Mouse (Mus musculus): ENCODE measurements around the gene Snap25.
A peak's percentile ranks its signal among the peaks of the same experiment; 100 is the strongest.

The Snap25 gene

DNA sequence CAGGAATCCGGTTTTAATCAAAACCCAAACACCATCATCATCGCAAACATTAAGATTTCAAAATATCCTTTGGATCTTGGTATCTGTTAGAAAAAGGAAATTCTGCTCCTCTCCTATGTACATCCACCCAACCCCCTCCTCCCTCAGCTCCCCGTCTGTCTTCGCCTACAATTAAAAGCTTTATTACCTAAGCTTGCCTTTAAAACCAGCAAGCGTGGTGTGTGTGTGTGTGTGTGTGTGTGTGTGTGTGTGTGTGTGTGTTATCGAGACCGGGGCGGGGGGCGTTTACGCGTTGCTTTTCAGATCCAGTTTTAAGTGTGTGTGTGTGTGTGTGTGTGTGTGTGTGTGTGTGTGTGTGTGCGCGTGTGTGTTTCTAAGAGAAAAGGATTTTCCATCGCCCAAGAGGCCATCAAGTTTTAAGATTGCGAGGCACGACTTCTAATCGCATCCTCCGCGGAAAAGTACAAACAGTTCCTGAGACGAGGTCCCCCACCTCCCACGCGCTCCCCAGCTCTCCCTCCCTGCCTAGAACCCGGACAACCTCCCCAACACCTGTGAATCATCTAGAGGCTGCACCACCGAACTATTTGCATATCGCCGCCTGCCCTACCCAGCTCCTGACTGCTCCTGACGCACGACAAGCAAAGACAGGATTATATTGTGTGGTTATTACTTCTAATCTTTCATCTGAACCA is 1.4 kb upstream of the Snap25 start:
- peak; percentile 90 for DNase-seq (ENCODE audit: low read depth, low spot score)

DNA sequence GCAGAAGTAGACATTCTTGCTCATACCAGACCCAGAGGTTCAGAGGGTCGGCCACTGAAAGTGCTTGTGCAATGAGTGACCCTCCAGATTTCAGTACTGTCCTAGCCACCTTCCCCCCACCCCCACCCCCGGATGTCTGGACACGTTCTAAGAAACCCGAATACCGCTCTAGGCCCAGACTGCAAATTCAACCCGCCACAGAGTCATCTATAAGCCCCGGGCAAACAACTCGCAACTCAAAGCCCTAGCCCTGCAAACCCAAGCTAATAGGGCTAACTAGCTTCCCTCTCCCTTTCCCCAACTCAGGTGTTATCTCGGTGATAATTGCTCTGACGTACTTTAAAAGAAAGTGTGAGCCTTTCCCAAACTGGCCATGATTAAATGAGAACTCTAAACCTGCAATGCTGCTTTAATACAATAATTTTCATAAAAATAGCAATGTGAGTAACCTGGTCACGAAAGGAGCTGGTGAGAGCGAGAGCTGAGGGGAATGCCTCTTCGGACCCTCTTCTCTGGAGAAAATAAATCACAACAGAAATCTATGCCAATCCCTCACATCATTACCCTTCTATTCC is 725 bp upstream of the Snap25 start:
- DNase-seq (ENCODE audit: low read depth, low spot score), result no peak

DNA sequence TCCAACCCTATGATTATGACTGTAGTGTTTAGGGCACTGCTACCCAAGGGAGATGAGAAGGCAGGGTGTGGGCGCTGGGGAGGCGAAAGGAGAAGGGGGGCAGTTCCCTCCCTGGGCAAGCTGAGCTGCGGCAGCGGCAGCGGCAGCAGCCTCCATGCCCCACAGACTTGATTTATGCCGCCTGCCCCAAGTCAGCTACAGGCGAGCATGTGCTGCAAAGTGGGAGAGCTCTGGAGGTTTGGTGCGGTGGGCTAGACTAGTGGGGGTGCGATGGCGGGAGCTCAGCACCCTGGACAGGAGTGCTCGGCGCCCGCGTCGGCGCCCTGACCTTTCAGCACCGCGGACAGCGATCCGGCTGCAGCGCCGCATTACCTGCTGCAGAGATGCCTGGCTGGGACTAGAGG is 757 bp downstream of the Snap25 start:
- DNase-seq (ENCODE audit: low read depth, low spot score), result no peak

DNA sequence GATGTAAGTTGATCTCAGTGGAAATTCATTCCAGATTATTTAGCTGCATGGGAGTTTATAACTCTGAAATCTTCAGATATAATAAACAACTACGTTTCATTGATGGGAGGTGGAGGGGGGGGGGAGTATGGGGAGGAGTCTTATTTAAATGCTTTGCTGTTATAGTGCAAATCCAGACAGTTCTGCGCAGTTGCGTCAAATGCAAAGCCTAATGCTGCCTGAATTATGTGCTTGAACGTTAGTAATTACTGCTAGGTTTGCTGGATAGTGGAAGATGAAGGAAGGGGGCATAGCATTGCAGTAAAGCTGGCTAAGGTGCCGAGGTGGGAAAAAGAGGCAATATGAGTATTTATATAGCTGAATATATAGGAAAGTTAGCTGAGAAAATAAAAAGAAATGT is 2.3 kb downstream of the Snap25 start:
- DNase-seq (ENCODE audit: low read depth, low spot score), result no peak

DNA sequence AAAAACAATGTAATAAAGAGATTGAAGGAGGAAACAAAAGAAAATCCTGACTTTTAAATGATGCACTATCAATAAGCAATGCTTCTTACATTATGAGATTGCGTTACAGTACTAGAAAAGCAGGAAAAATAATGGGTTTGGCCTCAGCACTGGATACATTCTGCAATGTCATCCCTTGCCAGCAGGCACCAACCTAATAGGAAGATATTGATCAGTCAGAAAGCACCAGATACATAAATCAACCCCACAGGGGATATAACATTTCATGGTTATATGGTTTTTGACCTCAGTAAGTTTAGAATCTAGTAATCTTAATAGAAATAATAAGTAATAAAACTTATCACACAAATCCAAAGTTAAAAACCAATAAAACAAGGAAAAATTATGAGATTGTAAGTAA is 3.1 kb downstream of the Snap25 start:
- DNase-seq (ENCODE audit: low read depth, low spot score), result no peak

DNA sequence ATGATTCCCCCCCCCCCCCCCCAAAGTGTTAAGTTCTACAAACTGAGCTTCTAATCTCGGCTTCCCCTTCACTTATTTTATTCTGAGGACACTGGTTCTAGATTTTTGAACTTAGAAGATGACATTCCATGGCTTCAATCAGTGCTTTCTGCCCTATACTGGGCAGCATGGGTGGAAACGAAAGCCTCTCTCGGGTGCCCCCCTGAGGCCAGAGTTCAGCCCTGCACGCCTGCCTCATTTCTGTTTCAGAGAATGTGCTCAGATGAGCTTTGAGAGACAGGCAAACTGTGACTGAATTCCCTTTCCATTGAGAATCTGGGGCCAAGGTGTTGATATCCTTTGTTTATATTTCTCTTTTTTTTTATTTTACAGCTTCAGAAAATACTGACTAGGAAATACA is 7.0 kb downstream of the Snap25 start:
- no peak for DNase-seq (ENCODE audit: low read depth, low spot score)

DNA sequence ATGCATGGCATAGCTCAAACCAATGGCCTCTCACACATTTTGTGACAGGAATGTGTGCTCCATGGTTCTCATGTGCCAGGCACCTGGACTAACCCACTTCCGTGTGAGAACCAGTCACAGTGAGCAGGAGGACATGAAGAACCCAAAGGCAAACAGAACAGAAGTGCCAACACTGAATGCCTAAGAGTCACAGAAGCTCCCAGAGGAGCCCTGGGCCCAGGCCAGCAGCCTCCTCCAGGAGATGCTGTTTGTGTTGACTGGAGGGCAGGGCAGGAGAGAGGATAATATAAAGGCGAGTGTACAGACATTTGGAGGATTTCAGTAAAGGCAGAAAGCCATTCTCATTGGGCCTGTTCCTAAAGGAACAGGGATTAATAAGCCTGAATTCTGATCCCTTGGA is 25.0 kb downstream of the Snap25 start:
- no peak for DNase-seq (ENCODE audit: low read depth, low spot score)

DNA sequence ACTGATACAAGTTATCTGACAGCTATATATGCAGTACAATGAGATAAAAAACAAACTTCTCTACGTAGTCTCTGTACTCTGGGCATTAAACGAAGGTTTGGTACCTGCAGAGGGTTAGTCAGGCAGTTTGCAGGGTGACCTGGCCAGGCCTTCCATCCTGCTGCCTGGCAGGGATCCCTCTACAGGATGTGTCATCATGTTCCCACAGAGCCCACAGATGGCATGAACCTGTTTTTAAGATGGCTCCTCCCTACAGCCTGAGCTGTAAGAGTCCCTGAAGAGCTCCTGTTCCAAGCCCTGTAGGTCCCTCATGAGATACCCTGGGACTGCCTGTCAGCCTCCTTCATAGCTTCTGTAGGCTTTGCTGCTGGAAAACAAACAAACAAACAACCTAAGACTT is 29.0 kb downstream of the Snap25 start:
- DNase-seq (ENCODE audit: low read depth, low spot score), result no peak

DNA sequence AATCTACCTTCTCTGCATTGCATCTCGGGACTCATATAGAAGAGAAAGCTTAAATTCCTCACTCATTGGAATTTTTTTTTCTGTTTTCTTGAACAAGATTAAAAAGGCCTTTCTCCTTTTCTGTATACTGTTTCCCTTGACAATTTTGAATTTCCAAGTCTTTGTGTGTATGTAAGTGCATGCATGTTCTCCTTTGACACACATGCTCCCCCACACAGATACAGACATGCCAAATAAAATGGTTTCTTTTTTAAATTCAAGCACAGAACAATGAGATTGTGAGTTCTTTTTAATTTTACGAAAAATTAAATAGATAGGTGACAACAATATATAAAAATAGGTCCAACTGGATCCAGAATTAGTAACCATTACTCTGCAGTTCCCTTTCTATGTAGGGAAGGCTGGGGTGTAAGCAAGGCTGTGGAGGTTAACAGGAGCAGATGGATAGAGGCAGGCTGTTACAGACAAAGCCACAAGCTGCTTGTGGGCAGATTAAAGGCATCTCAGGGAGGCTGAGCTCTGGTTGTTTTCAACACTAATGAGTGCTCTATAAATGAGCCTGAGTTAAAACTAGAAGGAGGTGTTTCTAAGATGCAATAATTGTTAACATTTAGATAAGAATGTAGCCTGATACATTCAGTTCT is 31.6 kb downstream of the Snap25 start:
- DNase-seq (ENCODE audit: low read depth, low spot score), result peak; percentile 34

DNA sequence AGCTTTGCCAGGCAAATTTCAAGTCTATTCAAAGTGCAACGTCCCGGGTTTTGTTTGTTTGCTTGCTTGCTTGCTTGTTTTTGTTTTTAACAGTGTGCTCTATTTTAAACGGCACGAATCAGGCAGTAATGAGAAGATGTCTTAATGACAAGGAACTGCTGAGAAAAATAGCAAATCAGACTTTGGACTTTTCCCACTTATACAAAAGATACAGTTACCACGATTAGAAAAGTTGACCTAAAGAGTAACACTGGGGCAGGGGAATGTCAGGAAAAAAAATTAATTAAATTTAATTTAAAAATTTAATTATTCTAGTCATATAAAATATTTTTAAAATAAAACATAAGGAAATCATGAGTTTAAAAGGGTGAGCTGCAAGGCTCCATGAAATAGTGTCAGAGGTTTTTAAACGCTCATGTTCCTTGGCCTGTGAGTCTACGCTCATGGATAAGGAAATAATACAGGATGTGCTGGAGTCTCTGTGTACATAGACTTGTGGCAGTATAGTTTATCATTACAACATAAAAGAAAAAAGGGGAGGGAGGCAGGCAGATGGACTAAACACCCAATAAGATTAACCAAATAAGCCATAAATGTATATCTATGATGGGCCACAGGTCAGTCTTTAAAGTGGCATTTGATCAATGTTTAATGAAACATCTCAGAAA is 32.2 kb downstream of the Snap25 start:
- no peak for DNase-seq (ENCODE audit: low read depth, low spot score)

DNA sequence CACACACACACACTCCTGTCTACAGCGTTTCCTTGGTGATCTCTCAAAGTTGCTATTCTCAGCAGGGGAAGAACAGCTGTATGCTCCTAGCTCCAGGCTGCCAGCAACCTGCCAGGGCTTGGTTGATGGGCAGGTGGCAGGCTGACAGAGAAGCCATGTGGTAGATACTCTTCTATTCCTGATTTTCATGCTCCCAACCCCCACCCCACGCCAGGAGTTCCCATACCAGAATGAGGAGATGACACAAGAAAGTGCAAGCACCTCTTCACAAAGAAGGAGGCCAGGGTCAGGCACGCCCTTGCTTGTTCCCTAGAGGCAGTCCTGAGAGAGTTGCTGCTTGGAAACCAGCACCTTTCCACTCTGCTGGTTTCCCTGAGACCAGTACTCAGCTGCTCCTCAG is 40.4 kb downstream of the Snap25 start:
- DNase-seq (ENCODE audit: low read depth, low spot score), result peak; percentile 18

DNA sequence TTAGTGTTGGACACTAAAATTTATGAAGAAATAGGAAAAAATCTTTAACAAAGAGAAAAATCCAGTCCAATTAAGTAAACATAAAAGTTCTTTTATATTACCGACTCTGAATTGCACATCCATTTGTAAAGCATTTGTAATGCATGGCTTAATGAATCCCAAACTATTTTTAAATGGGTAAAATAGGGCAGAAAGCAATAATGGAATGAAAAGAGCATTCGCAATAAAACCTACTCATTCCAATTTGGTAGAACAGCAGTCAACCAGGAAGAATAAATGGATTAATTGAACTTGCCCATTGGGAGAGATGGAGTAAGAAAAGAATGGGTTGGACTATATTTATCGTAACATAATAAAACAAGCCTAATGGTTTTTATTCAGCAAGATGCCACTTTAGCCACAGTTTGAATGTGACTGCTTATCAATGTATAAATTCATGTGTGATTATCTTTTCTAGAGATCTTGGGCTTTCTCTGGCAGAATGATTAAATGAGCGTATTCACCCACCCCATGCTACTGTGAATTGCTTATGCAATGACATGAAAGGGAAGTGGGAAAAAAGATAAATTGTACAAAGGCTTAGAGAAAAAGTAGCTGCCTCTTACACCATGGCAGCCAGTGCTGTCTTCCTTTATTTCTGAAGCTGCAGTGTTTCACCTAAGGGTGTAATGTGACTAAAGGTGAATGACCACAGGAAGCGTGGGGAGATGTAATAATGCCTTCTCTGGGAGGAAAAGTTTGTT is 45.7 kb downstream of the Snap25 start:
- DNase-seq (ENCODE audit: low read depth, low spot score), result no peak

DNA sequence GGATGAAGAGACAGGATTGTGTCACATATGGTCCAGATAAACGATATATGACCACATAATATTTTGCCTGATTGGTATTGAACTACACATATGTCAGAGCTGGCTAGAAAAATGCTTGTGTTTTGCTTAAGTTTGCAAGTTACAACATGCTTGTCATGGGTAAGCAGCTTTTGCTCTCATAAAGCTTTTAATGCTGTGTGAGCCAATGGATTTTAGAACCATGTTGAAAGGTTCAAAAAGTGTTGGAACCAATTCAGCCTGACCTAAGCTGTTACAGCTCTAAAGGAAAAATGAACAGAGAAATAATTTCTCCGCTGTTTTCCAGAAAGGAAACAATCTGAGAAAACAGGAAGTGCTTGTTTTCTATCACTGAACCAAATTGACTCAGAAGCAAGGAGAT is 64.9 kb downstream of the Snap25 start:
- no peak for DNase-seq (ENCODE audit: low read depth, low spot score)

DNA sequence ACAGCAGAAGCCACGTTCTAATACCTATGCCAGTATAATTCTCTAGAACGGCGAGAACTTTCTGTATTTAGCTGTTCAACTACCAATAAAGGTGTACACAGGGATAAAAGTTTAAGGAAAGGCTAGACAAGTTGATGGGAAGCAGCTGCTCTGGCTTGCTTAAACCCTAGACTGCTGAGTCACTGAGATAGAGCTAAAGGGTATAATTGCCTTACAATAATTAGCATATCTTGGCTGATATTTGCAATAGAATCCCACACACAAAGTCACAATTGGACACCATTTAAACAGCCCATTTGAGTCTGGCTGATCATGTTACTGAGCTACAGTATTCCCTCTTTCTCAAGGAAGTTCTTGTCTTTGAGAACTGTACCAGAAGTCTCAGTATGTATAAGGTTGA is 65.4 kb downstream of the Snap25 start:
- DNase-seq (ENCODE audit: low read depth, low spot score), result no peak

DNA sequence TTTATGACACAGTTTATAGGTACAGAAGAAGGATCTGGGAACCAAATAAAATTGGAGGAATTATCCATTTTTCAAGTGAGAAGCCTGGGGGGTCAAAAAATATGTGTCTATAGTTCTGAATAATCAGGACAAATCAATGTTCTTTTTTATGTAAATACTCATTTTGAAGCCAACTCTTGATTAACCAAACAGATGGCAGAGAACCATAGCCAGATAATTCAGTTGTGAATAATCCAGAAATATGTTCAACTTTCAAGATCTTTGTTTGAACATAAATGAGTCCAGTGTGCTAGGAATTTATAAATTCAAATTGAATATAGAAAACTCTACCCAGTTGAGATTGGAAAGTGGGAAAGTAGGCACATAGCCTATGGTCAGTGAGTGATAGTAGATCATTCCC is 67.0 kb downstream of the Snap25 start:
- DNase-seq (ENCODE audit: low read depth, low spot score), result no peak

DNA sequence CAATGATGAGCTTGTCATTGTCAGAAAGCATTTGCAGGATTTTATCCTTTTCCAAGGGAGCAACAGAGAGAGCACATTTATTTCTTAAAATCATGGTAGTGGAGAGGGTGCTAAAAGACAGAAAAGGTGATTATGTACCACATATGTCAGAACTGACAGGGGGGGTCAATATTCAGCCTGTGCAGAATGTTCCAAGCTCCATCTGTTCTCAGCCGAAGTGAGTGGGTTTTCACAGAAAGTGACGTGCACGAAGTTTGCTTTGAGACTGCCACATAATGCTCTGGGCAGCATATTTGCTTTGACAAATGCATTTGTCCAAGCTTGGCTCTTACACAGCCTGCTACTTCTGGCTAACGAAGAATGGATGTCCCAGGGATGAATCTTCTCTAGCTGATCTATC is 71.1 kb downstream of the Snap25 start:
- peak; percentile 79 for DNase-seq (ENCODE audit: low read depth, low spot score)

DNA sequence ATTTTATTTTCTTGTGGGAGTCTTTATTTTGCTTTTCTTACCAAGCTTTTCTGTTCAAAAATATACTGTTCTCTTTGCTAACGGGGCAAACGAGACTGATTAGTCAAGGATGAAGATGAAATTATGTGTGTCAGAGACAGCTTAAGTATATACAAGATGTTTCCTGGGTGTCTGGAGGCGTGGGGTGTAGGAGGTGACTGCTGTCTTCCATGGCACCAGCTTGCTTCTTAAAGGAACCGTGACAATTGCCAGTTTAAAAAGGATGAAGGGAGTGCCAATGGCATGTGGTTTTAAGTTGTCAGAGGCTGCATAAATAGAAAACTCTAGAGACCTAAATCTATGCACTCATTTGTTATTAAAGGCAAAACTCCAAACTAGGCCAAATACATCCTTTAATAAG is 75.1 kb downstream of the Snap25 start:
- DNase-seq (ENCODE audit: low read depth, low spot score), result peak; percentile 96

DNA sequence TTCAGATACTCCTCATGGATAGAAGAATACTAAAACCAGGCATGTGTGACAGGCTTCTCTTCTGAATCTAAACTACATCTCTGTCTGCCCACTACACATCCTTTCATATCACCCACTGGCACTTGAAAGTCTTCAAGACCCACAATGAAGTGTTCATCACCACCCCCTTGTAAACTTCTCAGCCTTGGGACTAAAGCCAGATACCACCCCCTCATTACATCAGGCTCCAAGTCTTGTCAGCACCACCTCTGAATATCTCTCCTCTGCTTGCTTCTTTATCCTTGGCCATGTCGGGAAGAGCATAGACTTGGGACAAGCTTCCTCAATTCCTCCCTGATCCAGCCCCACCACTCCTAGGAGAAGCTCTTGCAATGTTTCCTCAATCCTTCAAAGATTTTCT is 83.3 kb downstream of the Snap25 start:
- DNase-seq (ENCODE audit: low read depth, low spot score), result peak; percentile 80

DNA sequence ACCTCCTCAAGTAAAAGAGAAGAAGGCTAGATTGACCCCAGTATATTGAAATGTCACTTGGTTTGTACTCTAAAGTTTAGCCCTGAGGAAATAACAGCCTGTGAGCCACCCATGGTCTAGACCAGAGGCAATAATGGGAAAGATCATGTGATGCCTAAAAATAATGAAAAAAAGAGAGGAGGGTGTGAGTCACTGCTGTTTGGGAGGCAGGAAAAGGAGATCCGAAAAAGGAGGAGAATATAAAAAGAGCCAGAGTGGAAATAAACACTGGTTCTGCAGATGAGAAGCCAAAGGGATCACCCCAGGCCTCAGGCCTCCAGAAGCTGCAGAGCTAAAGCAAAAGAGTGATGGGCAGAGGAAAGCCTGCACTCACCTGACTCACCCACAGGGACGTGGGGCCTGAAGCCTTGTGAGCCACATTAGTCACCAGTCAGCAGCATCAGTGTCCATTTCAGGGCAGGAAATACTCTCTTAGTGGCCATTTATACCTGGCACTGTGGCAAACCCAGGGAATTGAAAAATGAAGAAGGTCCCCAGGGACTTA is 85.7 kb downstream of the Snap25 start:
- peak; percentile 76 for DNase-seq (ENCODE audit: low read depth, low spot score)

DNA sequence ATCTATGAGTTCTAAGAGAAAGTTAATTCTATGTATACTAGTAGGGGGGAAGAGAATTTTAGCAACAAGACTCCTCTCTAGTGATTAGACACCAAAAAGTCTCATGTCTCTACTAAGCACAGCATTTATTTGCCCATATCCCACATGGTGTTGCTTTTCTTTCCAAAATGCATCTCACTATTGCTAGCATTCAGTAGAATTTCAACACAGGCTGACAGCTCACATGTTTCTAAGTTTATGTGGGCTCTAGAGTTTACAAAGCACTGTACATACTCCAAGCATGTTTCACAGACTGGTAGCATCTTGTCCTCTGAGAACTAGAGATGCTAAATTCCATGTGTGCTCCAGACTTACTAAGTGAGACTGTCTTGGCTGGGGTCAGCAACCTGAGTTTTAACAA is 87.8 kb downstream of the Snap25 start:
- DNase-seq (ENCODE audit: low read depth, low spot score), result no peak

DNA sequence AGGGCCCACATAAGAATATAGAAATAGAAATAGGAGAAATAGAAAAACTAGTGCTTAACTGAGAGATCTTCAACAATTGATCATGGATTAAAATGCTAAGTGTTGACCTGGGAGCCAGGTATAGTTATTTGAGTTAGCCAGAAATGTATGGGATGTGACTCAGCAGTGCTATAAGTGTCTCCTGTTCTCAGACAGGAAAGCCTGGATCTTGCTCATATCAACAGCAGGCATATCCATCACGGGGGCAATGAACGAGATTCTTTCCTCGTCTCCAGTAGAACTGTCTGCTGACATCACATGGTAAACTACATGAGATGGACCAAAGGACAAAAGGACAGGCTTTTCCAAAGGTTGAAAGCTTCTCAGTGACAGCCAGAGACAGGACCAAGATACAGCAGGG is 88.8 kb downstream of the Snap25 start:
- no peak for DNase-seq (ENCODE audit: low read depth, low spot score)

DNA sequence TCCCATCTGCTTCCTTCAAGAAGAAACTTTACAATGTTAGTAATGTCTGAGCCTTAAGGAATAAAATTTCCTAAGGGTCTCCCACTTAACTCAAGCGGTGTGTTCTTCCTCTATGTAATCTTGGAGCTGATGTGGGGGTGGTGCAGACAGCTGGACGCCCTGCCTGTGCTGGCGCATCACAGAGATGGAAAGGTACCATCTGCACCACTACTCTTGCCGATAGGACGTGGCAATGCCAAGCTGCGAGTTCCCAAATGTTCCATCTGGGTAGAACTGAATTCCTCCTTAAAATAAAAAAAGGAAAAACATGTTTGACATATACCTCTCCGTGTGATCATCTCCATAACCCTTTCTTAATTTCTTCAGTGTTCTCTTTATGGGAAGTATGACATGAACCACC is 89.9 kb downstream of the Snap25 start:
- DNase-seq (ENCODE audit: low read depth, low spot score), result peak; percentile 87
